Mouse (Mus musculus) embryo, embryonic 10 days (tissue): ENCODE results near the gene Mrpl16.
A peak's percentile ranks its signal among the peaks of the same experiment; 100 is the strongest.

Experiments
- DNase-seq: peaks from one replicate; pipeline ENCODE4 v3.0.0-alpha.2; 2015; ENCODE audit warnings: low spot score

Gene Mrpl16

DNA sequence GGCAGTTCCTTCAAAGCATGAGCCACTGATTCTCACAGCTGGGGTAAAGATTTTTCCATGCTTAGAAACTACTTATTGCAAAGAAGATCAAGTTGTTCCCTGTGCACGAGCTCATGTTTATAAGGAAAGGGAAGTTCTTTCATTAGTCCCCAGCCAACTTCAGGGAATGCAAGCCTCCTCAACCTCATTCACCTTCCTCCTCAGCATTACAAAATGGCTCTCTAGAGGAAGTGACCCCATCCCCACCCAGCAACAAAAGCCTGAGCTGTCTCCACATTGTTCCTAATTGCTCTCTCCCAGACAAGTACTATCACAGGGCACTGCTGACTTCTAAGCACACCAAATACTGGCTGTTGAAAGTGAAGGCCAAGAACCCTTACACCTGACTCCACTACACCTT is 34.2 kb downstream of the Mrpl16 start:
- DNase-seq = no peak

GRCm38 (mm10) chr19:11807251-11807650 is 37.1 kb downstream of the Mrpl16 start:
- no peak for DNase-seq

GRCm38 (mm10) chr19:11807822-11808221 is 37.6 kb downstream of the Mrpl16 start:
- DNase-seq = no peak

DNA sequence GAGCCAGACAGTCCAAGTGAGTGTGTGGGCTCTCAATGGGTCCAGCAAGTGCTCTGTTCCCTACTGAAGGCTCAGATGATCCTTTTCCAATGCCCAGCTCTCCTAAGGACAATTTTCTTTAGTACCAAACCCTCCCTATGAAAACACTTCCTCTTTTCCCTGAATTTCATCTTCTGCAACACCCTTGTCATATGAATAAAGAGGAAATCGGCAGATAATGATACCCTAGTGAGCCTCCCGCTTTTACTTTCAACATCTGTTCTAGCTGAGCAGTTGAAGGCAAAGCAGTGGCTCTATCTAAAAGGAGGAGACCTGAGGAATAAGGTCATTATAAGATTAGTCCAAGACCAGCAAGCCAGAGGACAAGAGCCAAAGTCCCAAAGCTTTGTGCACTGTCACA is 38.3 kb downstream of the Mrpl16 start:
- DNase-seq = no peak

DNA sequence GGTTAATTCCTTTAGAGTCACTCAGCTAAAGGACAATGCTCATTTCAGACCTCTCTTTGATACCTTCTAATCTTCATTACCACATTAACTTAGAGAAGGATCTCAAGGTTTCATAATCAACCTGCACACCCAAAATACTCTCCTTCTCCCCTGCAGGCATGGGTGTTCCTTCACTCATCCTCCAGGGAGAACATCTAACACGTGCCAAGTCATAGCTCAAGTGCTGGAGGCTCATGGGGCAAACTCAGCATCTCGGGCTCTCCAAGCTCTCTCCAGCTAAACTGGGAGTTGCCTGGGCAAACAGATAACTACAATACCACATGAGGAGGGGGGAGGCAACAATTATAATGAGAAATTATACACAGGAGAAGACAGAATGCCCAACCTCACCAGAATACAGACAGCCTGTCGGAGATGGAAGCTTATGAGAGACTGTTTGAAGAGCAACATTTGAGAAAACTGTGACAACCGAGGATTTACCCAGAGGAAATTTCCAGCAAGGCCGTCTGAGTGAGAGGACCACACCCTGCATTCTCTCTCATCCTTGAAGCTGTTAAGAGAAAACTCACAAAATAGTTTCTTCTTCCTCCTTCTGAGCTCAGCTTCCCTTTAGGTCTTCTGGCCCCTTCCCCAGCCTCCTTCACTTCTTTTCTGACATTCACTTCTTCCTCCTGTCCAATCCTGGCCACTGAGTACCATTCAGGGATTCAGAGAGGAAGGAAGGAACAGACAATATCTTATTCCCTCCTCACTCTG is 40.0 kb downstream of the Mrpl16 start:
- DNase-seq = no peak

GRCm38 (mm10) chr19:11810856-11811255 is 40.7 kb downstream of the Mrpl16 start:
- DNase-seq = no peak

DNA sequence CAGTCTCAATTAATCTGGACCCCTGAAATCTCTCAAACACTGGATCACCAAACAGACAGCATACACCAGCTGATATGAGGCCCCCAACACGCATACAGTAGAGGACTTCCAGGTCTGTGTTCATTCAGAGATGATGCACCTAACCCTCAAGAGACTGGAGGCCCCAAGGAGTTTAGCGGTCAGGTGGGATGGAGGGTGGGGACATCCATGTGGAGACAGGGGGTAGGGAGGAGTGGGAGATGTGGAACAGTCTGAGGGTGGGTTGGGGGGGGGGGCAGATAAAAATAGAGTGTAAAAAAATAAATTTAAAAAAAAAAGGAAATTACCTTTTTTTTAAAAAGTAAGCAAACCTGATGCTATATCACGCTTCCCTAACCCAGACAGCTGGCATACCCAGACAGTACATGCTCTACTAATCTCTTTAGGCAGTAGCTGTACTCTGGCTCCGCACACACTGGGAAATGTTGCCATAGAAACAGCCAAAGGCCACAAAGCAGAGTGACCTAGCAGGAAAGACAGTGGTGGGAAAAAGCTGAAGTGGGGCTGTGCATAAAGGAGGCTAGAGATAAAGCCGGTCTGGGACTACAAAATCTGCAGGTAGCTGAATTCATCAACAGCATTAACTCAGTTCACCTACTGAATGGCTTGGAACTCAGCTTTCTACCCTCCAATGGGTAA is 41.6 kb downstream of the Mrpl16 start:
- DNase-seq = peak; percentile 72

DNA sequence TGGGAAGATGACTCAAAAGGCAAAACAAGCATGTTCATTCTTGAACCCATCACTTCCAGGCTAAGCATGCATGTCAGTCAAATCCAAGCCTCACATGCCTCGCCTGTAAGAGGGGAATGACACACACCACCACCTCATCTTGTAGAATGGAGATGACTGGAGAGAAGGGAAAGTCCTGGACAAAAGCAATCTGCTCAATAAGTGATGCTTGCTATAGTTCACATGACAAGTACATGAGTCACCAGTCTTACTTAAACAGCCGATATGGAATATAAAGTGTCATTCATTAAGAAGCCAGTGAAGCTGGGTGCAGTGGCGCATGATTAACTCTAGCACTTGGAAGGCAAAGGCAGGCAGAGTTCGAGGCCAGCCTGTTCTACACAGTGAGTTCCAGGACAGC is 42.9 kb downstream of the Mrpl16 start:
- DNase-seq = no peak

GRCm38 (mm10) chr19:11813649-11814048 is 43.5 kb downstream of the Mrpl16 start:
- peak; percentile 8 for DNase-seq

GRCm38 (mm10) chr19:11814742-11815333 is 44.6 kb downstream of the Mrpl16 start:
- DNase-seq = no peak

DNA sequence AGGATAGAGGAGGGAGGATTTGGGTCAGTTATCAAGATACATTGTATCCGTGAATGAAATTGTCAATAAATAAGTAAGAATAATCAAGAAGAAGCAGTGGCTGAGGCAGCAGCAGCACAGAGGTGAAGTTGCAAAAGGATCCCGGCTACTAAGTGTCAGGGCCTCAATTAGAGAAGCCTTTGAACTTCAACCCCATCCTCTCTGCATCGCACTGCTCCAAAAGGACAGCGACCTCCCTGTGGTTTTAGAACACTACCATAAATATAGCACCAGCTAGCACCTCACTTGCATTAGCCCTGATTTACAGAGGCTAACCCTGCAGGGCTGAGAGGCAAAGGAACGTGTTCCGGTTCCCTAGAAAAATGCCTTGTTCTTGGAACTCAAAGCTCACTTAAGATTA is 46.5 kb downstream of the Mrpl16 start:
- no peak for DNase-seq

- DNase-seq = peak; percentile 18
Measured at GRCm38 (mm10) chr19:11817586-11817985, 47.4 kb downstream of the Mrpl16 start.

DNA sequence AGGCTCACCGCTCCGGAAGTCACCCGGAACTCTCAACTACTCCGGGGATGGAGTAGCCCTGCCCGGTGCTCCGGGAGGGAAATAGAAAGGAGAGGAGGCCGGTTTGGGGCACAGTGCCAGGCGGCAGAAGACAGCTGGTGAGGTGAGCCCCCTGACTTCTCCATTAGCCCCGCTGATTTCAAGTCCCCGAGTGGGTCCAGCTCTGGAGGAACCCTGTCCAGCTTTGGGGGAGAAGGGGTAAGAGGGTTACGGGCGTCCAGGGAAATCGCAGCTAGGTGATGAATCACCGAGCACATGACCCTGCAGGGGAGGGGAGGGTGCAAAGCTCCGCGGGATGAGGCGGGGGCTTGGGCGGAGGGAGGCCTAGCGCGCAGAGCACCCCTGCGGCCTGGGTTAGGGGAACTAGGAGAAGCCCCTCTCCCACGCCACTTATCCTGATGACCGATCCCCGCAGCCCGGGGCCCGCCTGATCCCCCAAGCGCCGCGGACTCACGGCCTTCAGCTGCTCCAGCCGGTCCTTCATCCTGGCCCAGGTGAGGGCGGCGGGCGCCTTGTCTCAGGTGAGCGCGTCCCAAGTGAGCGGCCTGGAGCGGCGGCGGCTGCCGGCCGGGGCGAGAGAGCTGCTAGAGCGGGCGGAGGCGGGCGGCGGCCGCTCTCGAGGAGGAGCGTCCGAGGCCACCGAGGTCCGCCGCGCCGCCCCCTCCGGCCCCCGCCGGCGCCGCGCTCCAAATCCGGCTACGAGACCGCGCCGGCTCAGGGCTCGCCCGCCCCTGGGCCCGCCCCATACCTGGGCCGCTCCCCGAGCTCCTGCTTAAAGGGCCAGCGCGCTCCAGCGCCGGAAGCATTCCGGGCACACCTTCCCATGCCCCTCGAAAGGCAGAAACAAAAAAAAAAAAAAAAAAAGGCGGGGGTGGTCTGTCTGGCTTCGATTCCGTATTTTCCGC is 48.3 kb downstream of the Mrpl16 start:
- DNase-seq = peak; percentile 27

DNA sequence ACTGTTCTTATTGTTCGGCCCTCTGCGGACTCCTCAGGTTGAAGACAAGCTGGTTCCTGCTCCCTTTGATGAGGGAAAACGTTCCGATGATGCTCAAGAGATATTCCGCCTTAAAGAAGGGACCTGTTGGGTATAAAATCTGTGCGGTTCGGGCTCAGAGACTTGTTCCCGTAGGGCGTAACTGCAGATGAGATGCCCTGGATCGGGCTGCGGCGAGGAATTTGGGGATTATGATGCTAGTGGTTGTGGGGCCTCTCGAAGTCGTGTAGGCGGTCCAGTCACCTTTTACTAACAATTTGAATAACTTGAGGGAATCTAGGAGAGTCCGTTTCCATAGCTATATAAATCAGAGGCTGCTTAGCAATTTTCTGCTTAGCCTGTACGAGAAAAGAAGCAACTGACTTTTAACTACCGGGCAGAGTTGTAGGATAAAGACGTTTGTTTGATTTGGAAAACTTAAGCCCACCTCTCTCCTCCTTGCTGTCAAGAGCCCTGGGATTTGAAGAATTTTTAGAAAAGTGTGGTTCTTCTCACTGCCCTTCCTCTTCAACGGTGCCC is 49.0 kb downstream of the Mrpl16 start, which contains the start of gene Stx3:
TSS of gene Stx3 (minus strand) at position 261 of the 558 bp plus-strand sequence.
- peak; percentile 5 for DNase-seq

GRCm38 (mm10) chr19:11819800-11820199 is 49.6 kb downstream of the Mrpl16 start:
- peak; percentile 95 for DNase-seq

- DNase-seq = no peak
Measured at GRCm38 (mm10) chr19:11820211-11820610, 50.0 kb downstream of the Mrpl16 start.

- no peak for DNase-seq
Measured at GRCm38 (mm10) chr19:11823346-11824065, 53.3 kb downstream of the Mrpl16 start.
